Mouse (Mus musculus): ENCODE data around the gene Grik4. TPM values are rescaled to one million over a fixed set of nuclear protein-coding genes. Genes with fewer than 3 reads are reported as not detected.
A peak's percentile ranks its signal among the peaks of the same experiment; 100 is the strongest.

The Grik4 gene
- polyA plus RNA-seq, 1 experiment from 2014 or later = 0.49 TPM

DNA sequence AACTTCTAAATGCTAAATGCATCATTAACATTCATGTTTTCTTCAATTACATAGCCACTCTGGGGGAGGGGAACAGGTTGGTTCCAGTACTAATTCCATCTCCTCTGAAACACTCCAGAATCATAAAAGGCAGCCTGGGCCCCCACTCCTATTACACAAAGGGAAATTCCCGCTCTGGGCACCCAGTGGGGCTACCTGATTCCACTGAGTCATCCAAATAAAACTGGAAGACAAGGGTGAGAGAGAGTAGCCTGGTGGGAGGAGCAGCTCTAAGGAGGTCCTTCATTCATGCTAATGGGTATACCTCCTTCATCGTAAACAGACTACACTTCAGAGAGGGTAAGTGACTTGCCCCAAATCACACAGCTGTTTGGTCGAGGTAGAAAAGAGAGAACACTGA is 85.7 kb downstream of the Grik4 start:
- H3K9me3 ChIP-seq (replicated peaks; ENCODE audit: control insufficient read depth, low read length) = no peaks in the 10 kb centered on the region
- 75% methylated on average over 3 of the region's 3 CpGs for WGBS
- no peak overlapping the region for H3K27ac ChIP-seq (replicated peaks; ENCODE audit: low read depth, low read length)
- H3K4me1 ChIP-seq (ENCODE audit: control insufficient read depth, insufficient read depth, low read length) = no peaks in the 10 kb centered on the region
- no peak overlapping the region for H3K4me3 ChIP-seq (ENCODE audit: low read depth, low read length)
- no peak for ATAC-seq (replicated peaks; ENCODE audit: insufficient number of reproducible peaks, low FRiP score, low TSS enrichment, low read depth)
- no peak overlapping the region for H3K4me2 ChIP-seq (ENCODE audit: low read depth, low read length)
- H3K9ac ChIP-seq (replicated peaks; ENCODE audit: low read length) = no peak overlapping the region
- no peaks in the 10 kb centered on the region for H3K36me3 ChIP-seq (replicated peaks; ENCODE audit: control insufficient read depth, insufficient read depth, low read depth, low read length)
- DNase-seq (ENCODE audit: low spot score) = no peak
- no peaks in the 10 kb centered on the region for H3K27me3 ChIP-seq (ENCODE audit: control insufficient read depth, insufficient read depth, low read length)

DNA sequence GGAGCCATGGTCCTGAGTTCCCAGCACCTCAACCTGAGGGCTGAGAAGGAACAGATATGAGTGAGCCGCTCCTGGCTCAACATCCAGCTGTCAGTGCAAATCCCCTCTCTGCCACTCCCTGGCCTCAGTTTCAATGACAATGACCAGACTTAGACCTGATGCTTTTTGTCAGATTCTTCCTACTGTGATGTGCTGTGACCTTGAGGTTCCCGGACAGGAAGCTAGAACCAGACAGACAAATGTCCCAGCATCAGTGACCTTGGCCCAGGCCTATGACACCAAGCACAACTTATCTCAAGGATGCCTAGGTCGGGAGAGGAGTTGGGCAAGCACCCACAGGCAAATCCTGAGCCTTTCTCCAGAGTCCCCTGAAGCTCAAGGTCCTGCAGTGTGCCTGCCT is 86.5 kb downstream of the Grik4 start:
- Histone ChIP-seq H3K27me3 (ENCODE audit: control insufficient read depth, insufficient read depth, low read length) (no peaks in the 10 kb centered on the region), H3K4me2 (ENCODE audit: low read depth, low read length) (no peak overlapping the region), H3K4me1 (ENCODE audit: control insufficient read depth, insufficient read depth, low read length) (no peaks in the 10 kb centered on the region), H3K9me3 (replicated peaks; ENCODE audit: control insufficient read depth, low read length) (no peaks in the 10 kb centered on the region), H3K27ac (replicated peaks; ENCODE audit: low read depth, low read length) (no peak overlapping the region), H3K4me3 (ENCODE audit: low read depth, low read length) (no peak overlapping the region), H3K9ac (replicated peaks; ENCODE audit: low read length) (no peak overlapping the region), H3K36me3 (replicated peaks; ENCODE audit: control insufficient read depth, insufficient read depth, low read depth, low read length) (no peaks in the 10 kb centered on the region)
- no peak for ATAC-seq (replicated peaks; ENCODE audit: insufficient number of reproducible peaks, low FRiP score, low TSS enrichment, low read depth)
- DNase-seq (ENCODE audit: low spot score) = no peak
- 72% methylated on average over 3 of the region's 3 CpGs for WGBS

- DNase-seq (ENCODE audit: low spot score) (no peak), ATAC-seq (replicated peaks; ENCODE audit: insufficient number of reproducible peaks, low FRiP score, low TSS enrichment, low read depth) (no peak)
Observed at GRCm38 (mm10) chr9:42853077-42853476, 91.2 kb downstream of the Grik4 start.

DNA sequence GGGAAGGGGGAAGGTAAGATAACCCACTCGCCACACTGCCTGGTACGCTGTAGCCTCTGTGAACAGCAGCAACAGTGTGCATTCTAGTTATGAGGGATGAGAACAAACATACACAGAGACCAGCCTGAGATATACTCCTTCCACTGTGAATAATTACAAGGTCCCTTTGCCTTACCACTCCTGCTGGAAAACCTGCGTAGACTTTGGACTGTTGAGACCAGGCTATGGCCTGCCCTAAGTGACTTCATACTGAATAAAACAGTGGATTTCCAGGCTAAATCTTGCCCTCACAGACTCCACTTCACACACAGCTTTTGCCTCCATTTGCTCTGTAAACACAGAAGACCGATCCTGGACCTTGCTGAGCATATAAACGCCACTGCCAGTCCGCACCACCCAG is 94.2 kb downstream of the Grik4 start:
- Histone ChIP-seq H3K36me3 (replicated peaks; ENCODE audit: control insufficient read depth, insufficient read depth, low read depth, low read length) (no peaks in the 10 kb centered on the region), H3K9ac (replicated peaks; ENCODE audit: low read length) (no peak overlapping the region), H3K4me2 (ENCODE audit: low read depth, low read length) (no peak overlapping the region; the same call in 1 of the 2 replicates), H3K27ac (replicated peaks; ENCODE audit: low read depth, low read length) (no peak overlapping the region), H3K9me3 (replicated peaks; ENCODE audit: control insufficient read depth, low read length) (no peaks in the 10 kb centered on the region), H3K4me1 (ENCODE audit: control insufficient read depth, insufficient read depth, low read length) (peaks cover 5% of the 10 kb centered on the region; the same call in 1 of the 2 replicates), H3K27me3 (ENCODE audit: control insufficient read depth, insufficient read depth, low read length) (no peaks in the 10 kb centered on the region), H3K4me3 (ENCODE audit: low read depth, low read length) (no peak overlapping the region)
- no peak for DNase-seq (ENCODE audit: low spot score)
- ATAC-seq (replicated peaks; ENCODE audit: insufficient number of reproducible peaks, low FRiP score, low TSS enrichment, low read depth) = no peak
- 92% methylated on average over 6 of the region's 6 CpGs for WGBS

More at GRCm38 (mm10) chr9:42853077-42853476, 91.2 kb downstream of the Grik4 start:
- 82% methylated on average over 3 of the region's 3 CpGs for WGBS
- Histone ChIP-seq H3K27ac (replicated peaks; ENCODE audit: low read depth, low read length) (no peak overlapping the region), H3K4me3 (ENCODE audit: low read depth, low read length) (no peak overlapping the region), H3K4me1 (ENCODE audit: control insufficient read depth, insufficient read depth, low read length) (0 out of 2 replicates have a peak, but pooled peaks cover 3% of the 10 kb centered on the region), H3K9ac (replicated peaks; ENCODE audit: low read length) (no peak overlapping the region), H3K36me3 (replicated peaks; ENCODE audit: control insufficient read depth, insufficient read depth, low read depth, low read length) (no peaks in the 10 kb centered on the region), H3K9me3 (replicated peaks; ENCODE audit: control insufficient read depth, low read length) (no peaks in the 10 kb centered on the region), H3K4me2 (ENCODE audit: low read depth, low read length) (no peak overlapping the region), H3K27me3 (ENCODE audit: control insufficient read depth, insufficient read depth, low read length) (no peaks in the 10 kb centered on the region)

DNA sequence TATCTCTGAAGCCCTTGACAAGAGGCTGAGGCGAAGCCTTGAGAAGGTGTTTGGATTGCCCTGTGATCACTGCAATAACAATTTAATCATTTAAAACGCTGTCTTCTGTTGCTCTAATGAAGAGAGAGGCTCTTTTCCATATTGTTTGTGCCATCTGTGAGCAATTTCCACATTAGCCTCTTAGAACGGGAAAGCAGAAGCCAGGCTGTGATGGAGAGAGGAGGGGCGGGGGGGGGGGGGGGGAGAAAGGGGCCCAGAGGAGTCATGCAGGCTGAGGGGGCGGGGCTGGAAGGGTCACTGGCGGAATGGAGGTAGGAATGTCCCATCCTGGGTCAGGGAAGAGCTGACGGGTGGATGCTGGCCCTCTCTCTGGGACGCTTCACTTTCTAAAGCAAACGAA is 96.2 kb downstream of the Grik4 start:
- Histone ChIP-seq H3K9ac (replicated peaks; ENCODE audit: low read length) (no peak overlapping the region), H3K4me1 (ENCODE audit: control insufficient read depth, insufficient read depth, low read length) (peaks cover 5% of the 10 kb centered on the region; the same call in 1 of the 2 replicates), H3K36me3 (replicated peaks; ENCODE audit: control insufficient read depth, insufficient read depth, low read depth, low read length) (no peaks in the 10 kb centered on the region), H3K4me3 (ENCODE audit: low read depth, low read length) (no peak overlapping the region), H3K9me3 (replicated peaks; ENCODE audit: control insufficient read depth, low read length) (no peaks in the 10 kb centered on the region), H3K27ac (replicated peaks; ENCODE audit: low read depth, low read length) (no peak overlapping the region), H3K27me3 (ENCODE audit: control insufficient read depth, insufficient read depth, low read length) (no peaks in the 10 kb centered on the region), H3K4me2 (ENCODE audit: low read depth, low read length) (no peak overlapping the region)
- DNase-seq (ENCODE audit: low spot score) = peak; percentile 60
- 16% methylated on average over 8 of the region's 9 CpGs for WGBS
- no peak for ATAC-seq (replicated peaks; ENCODE audit: insufficient number of reproducible peaks, low FRiP score, low TSS enrichment, low read depth)

DNA sequence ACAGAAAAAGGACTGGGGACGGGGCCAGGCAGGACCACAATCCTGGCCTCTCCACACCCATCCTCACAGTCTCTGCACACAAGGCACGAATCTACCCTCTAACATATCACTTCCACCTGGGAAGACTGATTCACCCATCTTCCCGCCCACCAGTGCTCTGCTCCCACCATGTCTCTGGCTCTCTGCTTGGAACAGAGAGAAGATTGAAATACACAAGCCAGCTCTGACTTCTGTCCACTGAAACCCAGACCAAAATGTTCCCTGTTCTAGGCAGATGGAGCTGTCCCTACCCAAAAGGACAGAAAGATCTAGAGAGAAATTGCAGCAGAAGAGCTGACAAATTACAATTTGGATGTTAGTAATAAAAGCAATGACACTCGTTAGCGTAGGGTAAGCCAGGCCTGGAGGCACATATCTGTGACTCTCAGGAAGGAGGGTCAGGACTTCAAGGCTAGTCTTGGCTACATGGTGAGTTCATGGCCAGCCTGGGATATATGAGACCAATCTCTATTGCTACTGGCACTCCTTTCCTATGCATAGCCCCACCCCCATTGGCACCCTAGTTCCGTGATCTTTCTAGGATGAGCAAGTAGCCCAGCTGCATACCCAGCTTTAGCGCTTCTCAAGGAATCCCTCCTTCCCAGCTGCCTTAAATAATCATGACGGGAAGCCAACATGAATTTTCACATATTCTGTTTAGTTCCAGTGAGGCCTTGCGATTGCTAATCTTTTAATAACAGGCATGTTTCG is 97.4 kb downstream of the Grik4 start:
- H3K4me1 ChIP-seq (ENCODE audit: control insufficient read depth, insufficient read depth, low read length) = peaks cover 5% of the 10 kb centered on the region; the same call in 1 of the 2 replicates
- no peak overlapping the region for H3K4me3 ChIP-seq (ENCODE audit: low read depth, low read length)
- H3K4me2 ChIP-seq (ENCODE audit: low read depth, low read length) = no peak overlapping the region
- no peak overlapping the region for H3K9ac ChIP-seq (replicated peaks; ENCODE audit: low read length)
- H3K36me3 ChIP-seq (replicated peaks; ENCODE audit: control insufficient read depth, insufficient read depth, low read depth, low read length) = no peaks in the 10 kb centered on the region
- 70% methylated on average over 10 of the region's 10 CpGs for WGBS
- H3K9me3 ChIP-seq (replicated peaks; ENCODE audit: control insufficient read depth, low read length) = no peaks in the 10 kb centered on the region
- no peaks in the 10 kb centered on the region for H3K27me3 ChIP-seq (ENCODE audit: control insufficient read depth, insufficient read depth, low read length)
- DNase-seq (ENCODE audit: low spot score) (no peak), ATAC-seq (replicated peaks; ENCODE audit: insufficient number of reproducible peaks, low FRiP score, low TSS enrichment, low read depth) (no peak)
- H3K27ac ChIP-seq (replicated peaks; ENCODE audit: low read depth, low read length) = no peak overlapping the region

GRCm38 (mm10) chr9:42846139-42846538 is 98.2 kb downstream of the Grik4 start:
- no peak for ATAC-seq (replicated peaks; ENCODE audit: insufficient number of reproducible peaks, low FRiP score, low TSS enrichment, low read depth)
- Histone ChIP-seq H3K9me3 (replicated peaks; ENCODE audit: control insufficient read depth, low read length) (no peaks in the 10 kb centered on the region), H3K27ac (replicated peaks; ENCODE audit: low read depth, low read length) (no peak overlapping the region), H3K27me3 (ENCODE audit: control insufficient read depth, insufficient read depth, low read length) (no peaks in the 10 kb centered on the region), H3K4me1 (ENCODE audit: control insufficient read depth, insufficient read depth, low read length) (peaks cover 5% of the 10 kb centered on the region; the same call in 1 of the 2 replicates), H3K36me3 (replicated peaks; ENCODE audit: control insufficient read depth, insufficient read depth, low read depth, low read length) (no peaks in the 10 kb centered on the region), H3K4me2 (ENCODE audit: low read depth, low read length) (no peak overlapping the region), H3K4me3 (ENCODE audit: low read depth, low read length) (no peak overlapping the region), H3K9ac (replicated peaks; ENCODE audit: low read length) (no peak overlapping the region)
- no peak for DNase-seq (ENCODE audit: low spot score)
- WGBS = 74% methylated on average over 4 of the region's 4 CpGs

GRCm38 (mm10) chr9:42844301-42844700 is 100.0 kb downstream of the Grik4 start:
- H3K36me3 ChIP-seq (replicated peaks; ENCODE audit: control insufficient read depth, insufficient read depth, low read depth, low read length) = no peaks in the 10 kb centered on the region
- H3K4me2 ChIP-seq (ENCODE audit: low read depth, low read length) = no peak overlapping the region
- no peaks in the 10 kb centered on the region for H3K27me3 ChIP-seq (ENCODE audit: control insufficient read depth, insufficient read depth, low read length)
- H3K9me3 ChIP-seq (replicated peaks; ENCODE audit: control insufficient read depth, low read length) = no peaks in the 10 kb centered on the region
- peaks cover 5% of the 10 kb centered on the region; the same call in 1 of the 2 replicates for H3K4me1 ChIP-seq (ENCODE audit: control insufficient read depth, insufficient read depth, low read length)
- 88% methylated on average over 5 of the region's 5 CpGs for WGBS
- H3K9ac ChIP-seq (replicated peaks; ENCODE audit: low read length) = no peak overlapping the region
- H3K27ac ChIP-seq (replicated peaks; ENCODE audit: low read depth, low read length) = no peak overlapping the region
- no peak for ATAC-seq (replicated peaks; ENCODE audit: insufficient number of reproducible peaks, low FRiP score, low TSS enrichment, low read depth)
- H3K4me3 ChIP-seq (ENCODE audit: low read depth, low read length) = no peak overlapping the region
- no peak for DNase-seq (ENCODE audit: low spot score)

Data from embryonic facial prominence, embryonic 11.5 days (tissue).